Mouse (Mus musculus): Measurements from ENCODE around the gene Scarb1. TPM values are rescaled to one million over a fixed set of nuclear protein-coding genes. Genes with fewer than 3 reads are reported as not detected.

Scarb1 gene
- total RNA-seq, 4 experiments from 2014 or later = 27.9 to 38.7 (median 34.3) TPM

GRCm38 (mm10) chr5:125242111-125242510 lies 98.8 kb downstream of the Scarb1 start:
- no peak for DNase-seq (ENCODE audit: low spot score in 2 of 2)

GRCm38 (mm10) chr5:125241627-125242026 lies 99.3 kb downstream of the Scarb1 start:
- DNase-seq (ENCODE audit: low spot score in 2 of 2) = no peak

- no peak for DNase-seq (ENCODE audit: low spot score in 2 of 2)
Observed at GRCm38 (mm10) chr5:125240124-125240781, 100.6 kb downstream of the Scarb1 start.

GRCm38 (mm10) chr5:125235874-125236273 lies 105.0 kb downstream of the Scarb1 start:
- DNase-seq (ENCODE audit: low spot score in 2 of 2) = no peak

- DNase-seq (ENCODE audit: low spot score in 2 of 2) = no peak
Observed at GRCm38 (mm10) chr5:125235398-125235797, 105.5 kb downstream of the Scarb1 start.

- DNase-seq (ENCODE audit: low spot score in 2 of 2) = no peak
Observed at GRCm38 (mm10) chr5:125234399-125234798, 106.5 kb downstream of the Scarb1 start.

- no peak for DNase-seq (ENCODE audit: low spot score in 2 of 2)
Observed at GRCm38 (mm10) chr5:125233478-125233877, 107.4 kb downstream of the Scarb1 start.

GRCm38 (mm10) chr5:125232443-125232979 lies 108.4 kb downstream of the Scarb1 start:
- no peak for DNase-seq (ENCODE audit: low spot score in 2 of 2)

GRCm38 (mm10) chr5:125230463-125230862 lies 110.4 kb downstream of the Scarb1 start:
- DNase-seq (ENCODE audit: low spot score in 2 of 2) = no peak

- DNase-seq (ENCODE audit: low spot score in 2 of 2) = no peak
Observed at GRCm38 (mm10) chr5:125229097-125229496, 111.8 kb downstream of the Scarb1 start.

- DNase-seq (ENCODE audit: low spot score in 2 of 2) = no peak
Observed at GRCm38 (mm10) chr5:125227699-125228098, 113.2 kb downstream of the Scarb1 start.

Other genes with a start within 250 kb of the Scarb1 start
- gene Ncor2, start 161.9 kb downstream of the Scarb1 start, total RNA-seq (2022) = 100 to 1,000 TPM; 246 to 324 (median 271) TPM
- under 1 TPM in 2 of 4 experiments, not detected in 2; 0.27 to 0.72 TPM for gene Gm10382, start 48.2 kb upstream of the Scarb1 start, total RNA-seq (2022)
- 100 to 1,000 TPM; 769 to 857 (median 823) TPM for gene Ubc, start 49.1 kb upstream of the Scarb1 start, total RNA-seq (2022)
- 10 to 100 TPM; 13.2 to 13.5 (median 13.4) TPM for gene Dhx37, start 93.0 kb upstream of the Scarb1 start, total RNA-seq (2022)
- gene Bri3bp, start 100.5 kb upstream of the Scarb1 start, total RNA-seq (2022) = 100 to 1,000 TPM in 2 of 4 experiments, 10 to 100 TPM in 2; 89.5 to 105 (median 95.6) TPM
- gene Aacs, start 134.7 kb upstream of the Scarb1 start, total RNA-seq (2022) = 10 to 100 TPM; 49.4 to 59.0 (median 51.7) TPM
- gene Tmem132b, start 190.7 kb upstream of the Scarb1 start, total RNA-seq (2022) = 100 to 1,000 TPM; 116 to 122 (median 119) TPM

Measured in layer of hippocampus, adult 8-10 months (tissue).